Mouse (Mus musculus): ENCODE measurements around the gene Chchd3. TPM values are rescaled to one million over a fixed set of nuclear protein-coding genes. Genes with fewer than 3 reads are reported as not detected.
A peak's percentile ranks its signal among the peaks of the same experiment; 100 is the strongest.

Chchd3 gene
- polyA plus RNA-seq, 1 experiment from 2014 or later: 106 TPM

DNA sequence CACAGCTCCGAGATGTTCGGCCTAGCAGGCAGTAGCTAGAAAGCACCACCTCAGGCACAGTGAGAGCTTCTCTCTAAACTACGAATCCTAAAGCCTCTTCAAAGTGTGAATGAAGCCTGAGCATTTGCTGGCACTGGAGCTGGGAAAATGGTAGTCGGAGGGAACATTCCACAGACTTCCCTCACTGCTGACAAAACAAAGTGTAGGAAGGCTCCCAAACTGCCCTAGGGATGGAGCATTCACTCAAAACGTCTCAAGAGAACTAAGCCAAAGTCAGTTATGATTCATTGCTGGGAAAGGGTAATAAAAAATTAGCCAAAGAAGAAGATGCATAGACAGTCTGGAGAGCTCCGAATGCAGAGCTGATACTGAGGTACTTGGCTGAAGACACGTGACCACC, 211.1 kb downstream of the Chchd3 start:
- no peaks in the 10 kb centered on the region for H3K27me3 ChIP-seq
- 87% methylated on average over 7 of the region's 7 CpGs for WGBS
- H3K9me3 ChIP-seq: no peaks in the 10 kb centered on the region
- no peak overlapping the region for H3K27ac ChIP-seq
- H3K36me3 ChIP-seq: no peaks in the 10 kb centered on the region
- no peak for ATAC-seq (ENCODE audit: insufficient number of reproducible peaks, insufficient read depth, low FRiP score, low TSS enrichment)
- H3K4me3 ChIP-seq: no peak overlapping the region
- no peak overlapping the region for H3K4me2 ChIP-seq (replicated peaks)
- H3K4me1 ChIP-seq: no peaks in the 10 kb centered on the region
- H3K9ac ChIP-seq: no peak overlapping the region

DNA sequence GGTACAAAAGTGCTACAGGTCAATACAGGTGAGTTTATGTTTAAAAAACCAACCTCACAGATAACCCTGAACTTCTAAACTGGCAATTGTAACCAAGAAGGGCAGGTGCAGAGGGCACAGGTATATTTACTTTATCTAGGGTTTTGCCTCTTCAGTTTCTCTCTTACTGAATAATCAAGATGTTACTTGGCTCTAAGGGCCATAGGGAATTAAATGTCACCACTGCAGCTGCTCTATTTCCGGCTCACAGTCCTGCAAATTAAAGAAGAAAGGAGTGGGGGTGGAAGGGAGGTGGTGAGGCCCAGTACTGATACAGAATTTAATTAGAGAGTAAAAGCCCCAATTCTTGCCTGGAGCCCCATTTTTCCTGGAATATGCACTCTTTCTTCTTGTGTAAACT, 214.6 kb downstream of the Chchd3 start:
- no peaks in the 10 kb centered on the region for H3K4me1 ChIP-seq
- H3K36me3 ChIP-seq: no peaks in the 10 kb centered on the region
- 53% methylated on average over 1 of the region's 1 CpGs for WGBS
- no peak overlapping the region for H3K9ac ChIP-seq
- no peak overlapping the region for H3K27ac ChIP-seq
- no peak for ATAC-seq (ENCODE audit: insufficient number of reproducible peaks, insufficient read depth, low FRiP score, low TSS enrichment)
- H3K4me2 ChIP-seq (replicated peaks): no peak overlapping the region
- no peaks in the 10 kb centered on the region for H3K9me3 ChIP-seq
- H3K27me3 ChIP-seq: no peaks in the 10 kb centered on the region
- no peak overlapping the region for H3K4me3 ChIP-seq

GRCm38 (mm10) chr6:32837939-32838301, 222.1 kb downstream of the Chchd3 start:
- Histone ChIP-seq H3K9ac (no peak overlapping the region), H3K27me3 (no peaks in the 10 kb centered on the region), H3K4me1 (no peaks in the 10 kb centered on the region), H3K4me3 (no peak overlapping the region), H3K9me3 (no peaks in the 10 kb centered on the region), H3K4me2 (replicated peaks) (no peak overlapping the region), H3K36me3 (0 out of 2 replicates have a peak, but pooled peaks cover 4% of the 10 kb centered on the region), H3K27ac (no peak overlapping the region)
- ATAC-seq (ENCODE audit: insufficient number of reproducible peaks, insufficient read depth, low FRiP score, low TSS enrichment): no peak
- WGBS: 87% methylated on average over 2 of the region's 2 CpGs

DNA sequence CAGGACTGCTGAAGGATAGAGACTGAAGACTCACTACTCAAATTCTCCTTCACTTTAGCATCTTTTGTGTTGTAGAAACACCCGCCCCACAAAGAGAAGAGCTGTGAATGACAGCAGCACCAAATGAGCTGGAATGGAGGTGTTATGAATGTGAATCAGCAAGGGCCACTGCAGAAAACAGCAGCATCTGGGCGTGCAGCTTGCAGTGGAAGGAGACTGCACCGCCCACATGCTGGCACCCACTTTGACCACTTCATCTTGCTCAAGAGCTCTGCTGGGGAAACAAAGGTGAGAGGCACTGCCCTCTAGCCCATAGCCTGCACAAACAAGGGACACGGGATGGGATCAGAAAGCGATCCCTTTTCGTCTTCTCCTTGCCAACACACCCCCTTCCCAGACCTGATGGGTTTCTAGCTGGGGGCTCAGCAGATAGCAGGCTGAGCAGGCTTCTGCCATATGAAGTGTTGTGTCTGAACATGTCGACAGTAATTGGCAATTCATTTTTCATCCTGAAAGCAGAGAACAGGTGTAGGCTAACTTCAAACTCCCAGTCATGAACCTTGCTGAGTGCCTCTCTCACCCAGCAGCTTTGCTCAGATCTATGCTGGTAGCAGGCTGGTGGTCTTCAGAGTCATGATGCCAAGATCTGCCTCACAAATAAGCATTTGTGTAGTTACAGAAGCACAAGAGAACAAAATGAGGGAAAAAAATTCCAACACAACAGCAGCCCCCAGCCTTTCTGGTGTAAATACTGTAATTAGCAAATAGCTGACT, 222.7 kb downstream of the Chchd3 start:
- Histone ChIP-seq H3K9me3 (no peaks in the 10 kb centered on the region), H3K4me1 (no peaks in the 10 kb centered on the region), H3K27me3 (no peaks in the 10 kb centered on the region), H3K36me3 (0 out of 2 replicates have a peak, but pooled peaks cover 4% of the 10 kb centered on the region), H3K4me3 (no peak overlapping the region), H3K27ac (0 out of 2 replicates have a peak overlapping the region, but pooled peaks have one; percentile 30), H3K9ac (no peak overlapping the region), H3K4me2 (replicated peaks) (no peak overlapping the region)
- WGBS: 67% methylated on average over 7 of the region's 7 CpGs
- ATAC-seq (ENCODE audit: insufficient number of reproducible peaks, insufficient read depth, low FRiP score, low TSS enrichment): no peak

- ATAC-seq (ENCODE audit: insufficient number of reproducible peaks, insufficient read depth, low FRiP score, low TSS enrichment): no peak
- no peaks in the 10 kb centered on the region for H3K27me3 ChIP-seq
- no peaks in the 10 kb centered on the region for H3K9me3 ChIP-seq
- H3K4me3 ChIP-seq: no peak overlapping the region
- 0 out of 2 replicates have a peak, but pooled peaks cover 4% of the 10 kb centered on the region for H3K4me1 ChIP-seq
- H3K36me3 ChIP-seq: peaks cover 3% of the 10 kb centered on the region; the same call in 1 of the 2 replicates
- H3K9ac ChIP-seq: no peak overlapping the region
- H3K27ac ChIP-seq: peak overlapping the region; percentile 17; the same call in 1 of the 2 replicates
- H3K4me2 ChIP-seq (replicated peaks): no peak overlapping the region
- WGBS: 81% methylated on average over 12 of the region's 12 CpGs
Observed at GRCm38 (mm10) chr6:32823856-32824620, 236.0 kb downstream of the Chchd3 start.

GRCm38 (mm10) chr6:32818961-32819360, 241.1 kb downstream of the Chchd3 start:
- Histone ChIP-seq H3K36me3 (no peaks in the 10 kb centered on the region), H3K9me3 (no peaks in the 10 kb centered on the region), H3K27ac (no peak overlapping the region), H3K9ac (no peak overlapping the region), H3K27me3 (no peaks in the 10 kb centered on the region), H3K4me3 (no peak overlapping the region), H3K4me1 (no peaks in the 10 kb centered on the region), H3K4me2 (replicated peaks) (no peak overlapping the region)
- ATAC-seq (ENCODE audit: insufficient number of reproducible peaks, insufficient read depth, low FRiP score, low TSS enrichment): no peak
- 84% methylated on average over 4 of the region's 4 CpGs for WGBS

DNA sequence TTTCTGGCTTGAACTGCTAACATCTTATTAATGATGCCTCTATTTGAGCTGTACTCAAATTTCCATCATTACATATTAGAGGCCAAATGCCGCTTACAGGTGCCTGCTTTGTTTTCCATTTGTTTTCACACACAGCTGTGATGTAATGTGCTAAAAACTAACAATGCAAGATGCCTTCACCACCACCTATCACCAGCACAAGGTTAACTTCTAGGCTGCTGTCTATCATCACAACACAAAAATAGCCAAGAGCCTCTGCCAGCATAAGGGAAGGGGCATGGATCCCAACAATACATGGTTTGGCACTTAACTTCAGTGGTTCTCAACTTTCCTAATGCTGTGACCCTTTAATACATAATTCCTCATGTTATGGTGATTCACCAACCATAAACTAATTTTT, 251.3 kb downstream of the Chchd3 start:
- no peak overlapping the region for H3K4me2 ChIP-seq (replicated peaks)
- H3K27ac ChIP-seq: no peak overlapping the region
- no peak for ATAC-seq (ENCODE audit: insufficient number of reproducible peaks, insufficient read depth, low FRiP score, low TSS enrichment)
- no peak overlapping the region for H3K4me3 ChIP-seq
- no peaks in the 10 kb centered on the region for H3K27me3 ChIP-seq
- WGBS: 88% methylated on average over 1 of the region's 1 CpGs
- no peaks in the 10 kb centered on the region for H3K9me3 ChIP-seq
- H3K36me3 ChIP-seq: no peaks in the 10 kb centered on the region
- no peaks in the 10 kb centered on the region for H3K4me1 ChIP-seq
- H3K9ac ChIP-seq: no peak overlapping the region

DNA sequence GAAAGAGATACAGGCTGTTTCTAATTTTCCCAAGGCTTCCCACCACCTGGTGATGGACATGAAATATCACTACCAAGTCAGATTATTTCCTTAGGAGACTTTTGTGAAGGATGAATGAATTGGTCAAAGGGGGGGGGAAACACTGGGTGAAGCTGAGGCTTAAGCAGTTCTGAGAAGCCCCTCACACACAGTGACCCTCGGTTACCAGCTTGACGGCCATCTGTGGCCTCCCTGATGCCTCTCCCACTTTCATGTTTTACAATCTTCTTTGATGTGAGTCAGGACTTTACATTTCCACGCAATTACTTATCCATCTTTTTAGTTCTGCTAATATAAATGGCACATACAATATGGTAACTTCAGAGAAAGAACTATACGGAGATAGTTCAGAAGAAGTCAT, 252.3 kb downstream of the Chchd3 start:
- Histone ChIP-seq H3K27me3 (no peaks in the 10 kb centered on the region), H3K9me3 (no peaks in the 10 kb centered on the region), H3K4me3 (no peak overlapping the region), H3K36me3 (no peaks in the 10 kb centered on the region), H3K9ac (no peak overlapping the region), H3K4me1 (no peaks in the 10 kb centered on the region), H3K4me2 (replicated peaks) (no peak overlapping the region), H3K27ac (no peak overlapping the region)
- ATAC-seq (ENCODE audit: insufficient number of reproducible peaks, insufficient read depth, low FRiP score, low TSS enrichment): no peak
- 78% methylated on average over 4 of the region's 4 CpGs for WGBS

- Histone ChIP-seq H3K4me3 (no peak overlapping the region), H3K4me2 (replicated peaks) (no peak overlapping the region), H3K9me3 (no peaks in the 10 kb centered on the region), H3K27ac (no peak overlapping the region), H3K27me3 (no peaks in the 10 kb centered on the region), H3K4me1 (no peaks in the 10 kb centered on the region), H3K36me3 (peaks cover 13% of the 10 kb centered on the region; the same call in 1 of the 2 replicates), H3K9ac (no peak overlapping the region)
- no peak for ATAC-seq (ENCODE audit: insufficient number of reproducible peaks, insufficient read depth, low FRiP score, low TSS enrichment)
- 91% methylated on average over 4 of the region's 4 CpGs for WGBS
Observed at GRCm38 (mm10) chr6:32803646-32804045, 256.4 kb downstream of the Chchd3 start.

DNA sequence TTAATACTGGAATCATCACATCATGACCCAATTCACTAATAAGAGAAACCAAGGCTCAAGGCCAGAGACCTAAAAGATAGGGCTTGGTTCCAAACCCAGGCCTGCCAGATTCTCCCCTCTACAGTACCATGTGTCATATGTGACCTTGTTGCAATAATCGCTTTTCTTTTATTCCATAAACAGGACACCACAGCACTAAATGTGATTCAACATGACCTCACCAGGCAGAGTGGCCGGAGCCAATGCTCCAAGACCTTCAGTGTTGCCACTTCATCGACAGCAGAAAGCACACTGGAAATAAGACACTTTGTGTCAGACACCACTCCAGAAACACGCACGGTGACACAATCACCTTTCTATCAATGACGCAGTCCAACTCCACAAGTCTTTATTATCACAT, 258.3 kb downstream of the Chchd3 start:
- H3K9ac ChIP-seq: no peak overlapping the region
- ATAC-seq (ENCODE audit: insufficient number of reproducible peaks, insufficient read depth, low FRiP score, low TSS enrichment): no peak
- no peaks in the 10 kb centered on the region for H3K9me3 ChIP-seq
- peaks cover 13% of the 10 kb centered on the region; the same call in 1 of the 2 replicates for H3K36me3 ChIP-seq
- no peaks in the 10 kb centered on the region for H3K27me3 ChIP-seq
- 91% methylated on average over 6 of the region's 6 CpGs for WGBS
- H3K4me3 ChIP-seq: no peak overlapping the region
- peaks cover 2% of the 10 kb centered on the region; the same call in 1 of the 2 replicates for H3K4me1 ChIP-seq
- H3K27ac ChIP-seq: no peak overlapping the region
- no peak overlapping the region for H3K4me2 ChIP-seq (replicated peaks)

- Histone ChIP-seq H3K27ac (no peak overlapping the region), H3K4me3 (no peak overlapping the region), H3K4me1 (peaks cover 5% of the 10 kb centered on the region; the same call in 1 of the 2 replicates), H3K9me3 (no peaks in the 10 kb centered on the region), H3K4me2 (replicated peaks) (no peak overlapping the region), H3K27me3 (no peaks in the 10 kb centered on the region), H3K9ac (no peak overlapping the region), H3K36me3 (peaks cover 11% of the 10 kb centered on the region; the same call in 1 of the 2 replicates)
- WGBS: 30% methylated on average over 4 of the region's 4 CpGs
- no peak for ATAC-seq (ENCODE audit: insufficient number of reproducible peaks, insufficient read depth, low FRiP score, low TSS enrichment)
Observed at GRCm38 (mm10) chr6:32797525-32797924, 262.5 kb downstream of the Chchd3 start.

Measured in embryonic facial prominence, embryonic 12.5 days (tissue).